21 mouse cellular contexts compared by ENCODE assay signal in the genomic region with DNA sequence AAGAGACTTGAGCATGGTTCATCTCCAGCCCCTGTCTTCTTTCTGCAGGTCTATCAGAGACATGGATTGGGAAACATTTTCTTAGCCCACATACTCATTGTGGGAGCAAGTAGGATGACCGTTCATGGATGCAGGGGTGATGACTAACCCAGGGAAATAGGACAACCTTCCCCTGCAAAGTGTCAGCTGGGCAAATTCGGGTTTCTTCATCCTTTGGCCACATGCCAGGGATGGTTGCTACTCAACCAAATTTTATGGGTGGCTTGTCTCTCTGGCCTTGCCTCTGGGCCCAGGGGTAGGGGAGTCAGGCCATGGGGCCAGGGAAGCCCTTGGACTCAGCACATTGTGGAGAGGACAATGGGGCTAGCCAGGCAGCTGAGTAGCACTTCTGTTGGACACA. TPM values are rescaled to one million over a fixed set of nuclear protein-coding genes. Genes with fewer than 3 reads are reported as not detected.
A peak's percentile ranks its signal among the peaks of the same experiment; 100 is the strongest.
DNase-seq lines count a peak whose midpoint lies in the region; ATAC-seq lines count a peak whose summit lies in the region.
"Had no signal": no experiment of that assay in that cellular context is flagged by ENCODE, and none has a peak within 500 bp of the region (broad histone marks: within the 10 kb centered on the region; RNA-seq: fewer than 3 reads in every experiment).

No protein-coding gene starts in this region.

- no peak overlapping the region for H3K9ac ChIP-seq in forebrain, embryonic 16.5 days (replicated peaks; ENCODE audit: low read depth, low read length)
- H3K9ac ChIP-seq: forebrain, embryonic 15.5 days; limb, embryonic 13.5 days; midbrain, embryonic 12.5 days had no signal

- intact Hi-C loops in heart, postnatal 14 days (cut with DNase I), result loop anchor here (10.0 kb wide), 1 partner anchor 236 kb away; no protein-coding TSS in a partner anchor

- peaks cover 18% of the 10 kb centered on the region for H3K4me1 ChIP-seq in forebrain, embryonic 10.5 days
- no peaks in the 10 kb centered on the region; the same call in 1 of the 2 replicates for H3K4me1 ChIP-seq in forebrain, embryonic 16.5 days (replicated peaks; ENCODE audit: control insufficient read depth, insufficient read depth, low read length)
- H3K4me1 ChIP-seq: forebrain, embryonic 15.5 days; limb, embryonic 13.5 days had no signal

- peak overlapping the region; percentile 26 for H3K27ac ChIP-seq in forebrain, embryonic 10.5 days
- H3K27ac ChIP-seq in forebrain, embryonic 16.5 days (ENCODE audit: low read length), result no peak overlapping the region
- H3K27ac ChIP-seq: forebrain, embryonic 15.5 days; gastrocnemius, adult 2 months; limb, embryonic 13.5 days; midbrain, embryonic 12.5 days had no signal

- H3K9me3 ChIP-seq in forebrain, embryonic 10.5 days, result no peaks in the 10 kb centered on the region
- no peaks in the 10 kb centered on the region for H3K9me3 ChIP-seq in forebrain, embryonic 16.5 days (ENCODE audit: control insufficient read depth, low read length)
- H3K9me3 ChIP-seq: forebrain, embryonic 15.5 days; limb, embryonic 13.5 days; midbrain, embryonic 12.5 days had no signal

- ATAC-seq in forebrain, embryonic 16.5 days, result no peak
- ATAC-seq: forebrain, embryonic 15.5 days had no signal

- DNase-seq in forebrain, embryonic 10.5 days (ENCODE audit: extremely low spot score, low spot score), result no peak
- DNase-seq in 3T3-L1 (ENCODE audit: low read depth, low spot score), result peak; percentile 29
- peak; percentile 72 for DNase-seq in NIH3T3 (ENCODE audit: low read depth)
- DNase-seq in adrenal gland, postnatal 36 days, result peak; percentile 70 to 82
- no peak for DNase-seq in left cerebral cortex, adult 9 months (ENCODE audit: low spot score in 2 of 2)
- no peak for DNase-seq in heart, postnatal 14 days
- DNase-seq: embryo, embryonic 11 days; gastrocnemius, adult 2 months; heart, postnatal 4 days; kidney, postnatal 10 days; lung, postnatal 4 days had no signal

- H3K36me3 ChIP-seq in forebrain, embryonic 10.5 days (replicated peaks), result no peaks in the 10 kb centered on the region
- no peaks in the 10 kb centered on the region for H3K36me3 ChIP-seq in forebrain, embryonic 16.5 days (ENCODE audit: control insufficient read depth, insufficient read depth)
- H3K36me3 ChIP-seq: forebrain, embryonic 15.5 days; limb, embryonic 13.5 days; midbrain, embryonic 12.5 days had no signal

- no peak overlapping the region for H3K4me3 ChIP-seq in forebrain, embryonic 10.5 days
- H3K4me3 ChIP-seq in forebrain, embryonic 16.5 days (replicated peaks; ENCODE audit: low read length), result no peak overlapping the region
- H3K4me3 ChIP-seq: forebrain, embryonic 15.5 days; gastrocnemius, adult 2 months; limb, embryonic 13.5 days; midbrain, embryonic 12.5 days; myocyte had no signal

- no peaks in the 10 kb centered on the region for H3K27me3 ChIP-seq in forebrain, embryonic 10.5 days (ENCODE audit: poor library complexity, severe bottlenecking)
- no peaks in the 10 kb centered on the region for H3K27me3 ChIP-seq in forebrain, embryonic 16.5 days (replicated peaks; ENCODE audit: control insufficient read depth, insufficient read depth, low read length)
- H3K27me3 ChIP-seq: forebrain, embryonic 15.5 days; limb, embryonic 13.5 days; midbrain, embryonic 12.5 days had no signal

- WGBS in forebrain, embryonic 10.5 days, result 68% methylated on average over 2 of the region's 2 CpGs
- 62% methylated on average over 2 of the region's 2 CpGs for WGBS in forebrain, embryonic 16.5 days

- no peak overlapping the region for H3K4me2 ChIP-seq in forebrain, embryonic 16.5 days (ENCODE audit: low read length)
- H3K4me2 ChIP-seq: forebrain, embryonic 15.5 days; heart, embryonic 11.5 days; limb, embryonic 13.5 days; midbrain, embryonic 12.5 days had no signal

RNA-seq across cellular contexts. Expression of a gene that starts 3.5 kb away (rescaled TPM):
- 0.21 and 0.73 TPM in 2 replicates for polyA plus RNA-seq in forebrain, embryonic 10.5 days (2016; fragmentation: Nextera tagmentation; extraction: Ambion mirVana)
- polyA plus RNA-seq in forebrain, embryonic 16.5 days (2015; fragmentation: Nextera tagmentation; extraction: Ambion mirVana), result 0.19 and 0.66 TPM in 2 replicates
- not detected for total RNA-seq in adrenal gland, postnatal 36 days (2021)
- total RNA-seq in heart, postnatal 14 days (2021), result not detected
- total RNA-seq: gastrocnemius, adult 2 months; heart, postnatal 4 days; layer of hippocampus, adult 8-10 months; left cerebral cortex, adult 8-10 months had no signal
- polyA plus RNA-seq: heart, embryonic 11.5 days; limb, embryonic 13.5 days; liver, embryonic 16.5 days; myocyte; urinary bladder, adult 2 months had no signal

RNA-seq across cellular contexts. Expression of a gene that starts 34.5 kb away (rescaled TPM):
- polyA plus RNA-seq in forebrain, embryonic 10.5 days (2016; fragmentation: Nextera tagmentation; extraction: Ambion mirVana), result 25.9 and 26.4 TPM in 2 replicates
- 54.8 and 59.8 TPM in 2 replicates for polyA plus RNA-seq in forebrain, embryonic 16.5 days (2015; fragmentation: Nextera tagmentation; extraction: Ambion mirVana)
- total RNA-seq in adrenal gland, postnatal 36 days (2021), result 10 to 100 TPM; 56.7 to 76.3 TPM
- 100 to 1,000 TPM; 252 to 259 TPM for total RNA-seq in heart, postnatal 14 days (2021)

RNA-seq across cellular contexts. Expression of a gene that starts 42.6 kb away (rescaled TPM):
- polyA plus RNA-seq in forebrain, embryonic 10.5 days (2016; fragmentation: Nextera tagmentation; extraction: Ambion mirVana), result 3.9 TPM in 2 replicates
- 2.7 and 3.6 TPM in 2 replicates for polyA plus RNA-seq in forebrain, embryonic 16.5 days (2015; fragmentation: Nextera tagmentation; extraction: Ambion mirVana)
- 10 to 100 TPM; 80.8 to 82.4 TPM for total RNA-seq in adrenal gland, postnatal 36 days (2021)
- 10 to 100 TPM; 58.9 to 61.9 TPM for total RNA-seq in heart, postnatal 14 days (2021)

RNA-seq across cellular contexts. Expression of a gene that starts 59.0 kb away (rescaled TPM):
- polyA plus RNA-seq in forebrain, embryonic 10.5 days (2016; fragmentation: Nextera tagmentation; extraction: Ambion mirVana), result 0.92 and 1.2 TPM in 2 replicates
- polyA plus RNA-seq in forebrain, embryonic 16.5 days (2015; fragmentation: Nextera tagmentation; extraction: Ambion mirVana), result 0.99 and 3.3 TPM in 2 replicates
- not detected for total RNA-seq in adrenal gland, postnatal 36 days (2021)
- total RNA-seq in heart, postnatal 14 days (2021), result not detected
- total RNA-seq: gastrocnemius, adult 2 months; heart, postnatal 4 days; layer of hippocampus, adult 8-10 months; left cerebral cortex, adult 8-10 months had no signal
- polyA plus RNA-seq: urinary bladder, adult 2 months had no signal

Comparison
In these comparisons a context has a peak if more than half of its experiments do, and no peak if none do; other contexts are left out.
1. DNase-seq: peak in 3T3-L1 (single experiment), NIH3T3 (single experiment) and adrenal gland, postnatal 36 days (2 of 2); none in forebrain, embryonic 10.5 days (single experiment), left cerebral cortex, adult 9 months (0 of 2) and heart, postnatal 14 days (0 of 2).